Mouse (Mus musculus): ENCODE results near the gene Tom1l2.

The Tom1l2 gene

DNA sequence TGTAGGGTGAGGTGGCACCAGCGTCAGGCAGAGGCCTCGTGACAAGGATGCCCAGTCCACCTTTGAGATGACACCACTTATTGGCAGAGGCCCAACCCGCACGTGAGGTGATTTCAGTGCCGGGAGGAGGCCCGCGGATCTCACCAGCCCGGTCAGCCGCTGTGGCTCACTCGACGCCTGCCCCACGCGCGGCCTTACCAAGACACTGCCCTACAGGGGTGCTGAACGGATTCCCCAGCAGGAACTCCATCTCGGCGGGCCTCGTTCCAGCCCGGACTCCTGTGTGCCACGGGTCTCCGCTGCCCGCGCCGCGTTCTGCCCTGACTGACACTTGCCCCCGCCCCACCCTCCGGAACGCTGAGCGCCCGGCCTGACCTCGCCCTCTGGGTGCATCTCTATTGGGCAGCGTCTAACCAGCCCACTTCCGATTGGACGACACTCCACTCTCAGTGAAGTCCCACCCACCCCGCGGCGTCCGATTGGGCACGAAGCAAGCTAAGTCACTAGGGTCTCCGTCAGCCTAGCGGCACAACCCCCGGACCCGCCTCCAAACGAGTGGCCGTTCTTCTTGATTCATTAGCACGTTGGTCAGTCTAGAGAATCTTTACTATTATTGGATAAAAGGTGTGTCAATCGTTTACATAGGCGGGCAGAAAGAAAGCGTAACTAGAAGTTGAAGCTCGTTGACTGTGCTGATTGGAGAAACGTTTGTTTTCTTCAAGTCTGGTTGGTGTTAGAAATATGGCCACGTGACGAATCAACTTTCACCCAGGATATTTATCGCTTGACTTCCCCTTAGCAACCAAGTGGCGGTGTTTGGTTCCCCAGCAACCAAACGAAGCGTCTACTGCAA, at the start of gene Tom1l2, which contains the start of gene Drc3:
Gene Tom1l2, minus strand, starts transcription at position 347 of the 853 bp plus-strand sequence.
Gene Drc3, plus strand, starts transcription at position 771 of the 853 bp plus-strand sequence.
- peak; percentile 100 for DNase-seq (ENCODE audit: inconsistent ontology term)

DNA sequence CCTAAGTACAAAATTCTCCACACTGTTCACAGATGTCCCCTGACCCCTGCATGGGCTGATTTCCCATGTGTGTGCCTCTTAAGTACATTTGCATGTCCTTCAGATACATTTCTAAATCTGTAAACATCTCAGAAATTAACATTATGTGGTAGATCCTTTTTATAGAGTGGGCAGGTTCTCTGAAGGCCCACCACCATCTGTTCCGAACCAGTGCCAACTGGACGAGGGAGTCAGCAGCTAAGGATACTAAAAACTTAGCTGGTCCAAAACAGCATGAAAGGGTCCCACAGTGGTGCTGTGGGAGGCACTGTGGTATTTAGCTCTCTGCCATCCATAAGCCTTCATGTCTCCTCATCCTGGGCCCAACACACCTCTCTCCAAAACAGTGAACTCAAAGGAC, 44.5 kb upstream of the Tom1l2 start:
- DNase-seq (ENCODE audit: inconsistent ontology term): no peak

DNA sequence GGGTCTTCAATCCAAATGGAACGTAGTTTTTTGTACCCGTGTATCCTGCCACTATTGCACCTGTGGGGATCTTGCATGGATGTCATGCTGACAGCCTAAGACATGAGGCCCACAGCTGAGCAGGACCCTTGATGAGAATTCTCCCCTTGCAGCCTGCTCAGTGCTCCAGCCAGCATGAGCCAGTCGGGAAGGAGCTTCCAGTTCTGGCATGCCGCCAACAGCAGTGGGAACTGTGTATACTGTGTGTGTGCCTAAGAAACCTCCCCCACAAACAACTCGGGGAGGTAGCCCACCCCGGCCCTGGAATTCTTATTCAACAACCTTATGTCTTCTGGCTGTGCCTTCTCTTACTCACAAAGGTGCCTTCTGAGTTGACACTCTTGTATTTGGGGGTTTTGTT, 43.8 kb upstream of the Tom1l2 start:
- DNase-seq (ENCODE audit: inconsistent ontology term): no peak

DNA sequence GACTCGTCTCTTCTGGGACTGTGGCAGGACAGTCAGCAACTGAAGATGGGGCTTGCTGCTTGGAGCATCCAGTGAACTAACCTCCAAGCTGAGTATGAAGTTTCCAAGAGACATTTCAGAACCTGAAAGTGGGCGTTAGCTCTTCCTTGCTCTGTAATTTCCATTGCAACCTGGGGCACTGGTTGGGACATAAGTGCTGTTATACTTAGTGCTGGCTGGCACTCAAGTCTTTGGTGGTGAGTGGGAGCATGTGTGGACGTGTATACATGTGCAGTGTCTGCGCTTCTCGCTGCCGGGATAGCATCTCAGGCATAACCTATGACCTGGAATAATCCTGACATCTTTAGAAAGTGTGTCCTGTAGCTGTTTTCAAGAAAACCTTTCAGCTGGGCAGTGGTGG, 38.6 kb upstream of the Tom1l2 start:
- no peak for DNase-seq (ENCODE audit: inconsistent ontology term)

DNA sequence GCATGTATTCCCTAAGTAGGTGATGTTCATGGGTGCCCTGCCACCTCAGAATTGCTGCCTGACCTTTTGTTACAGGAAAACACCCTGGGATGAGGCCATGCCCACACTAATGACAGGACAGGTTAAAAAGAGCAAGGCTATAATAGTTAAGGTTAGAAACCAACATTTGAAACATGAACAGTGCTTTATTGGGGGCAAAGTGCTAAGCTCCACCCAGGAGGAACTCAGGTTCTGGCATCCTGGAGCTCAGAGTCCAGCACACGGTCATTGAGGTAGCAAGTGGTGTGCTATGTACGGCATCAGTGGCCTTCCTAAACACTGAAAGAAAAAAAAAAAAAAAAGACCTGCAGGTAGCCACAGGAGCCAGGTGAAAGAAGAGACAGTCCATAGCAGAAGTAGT, 35.2 kb upstream of the Tom1l2 start:
- DNase-seq (ENCODE audit: inconsistent ontology term): no peak

DNA sequence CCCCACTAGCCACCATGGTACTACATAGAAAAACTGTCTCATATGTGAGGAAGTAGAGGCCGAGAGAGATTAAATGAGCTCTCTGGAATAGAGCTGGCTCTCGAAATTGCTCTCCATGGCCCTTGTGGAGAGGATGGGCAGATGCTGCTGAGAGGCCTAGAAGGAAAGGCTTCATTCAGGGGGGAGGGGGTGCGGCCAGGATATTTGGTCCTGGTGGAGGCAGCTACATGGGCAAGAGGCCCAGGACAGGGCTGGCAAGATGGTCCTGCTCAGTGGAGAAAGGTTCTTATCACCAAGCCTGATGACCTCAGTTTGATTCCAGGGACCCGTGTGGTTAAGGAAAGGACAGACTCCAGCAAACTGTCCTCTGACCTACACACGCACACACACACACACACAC, 33.2 kb upstream of the Tom1l2 start:
- no peak for DNase-seq (ENCODE audit: inconsistent ontology term)

DNA sequence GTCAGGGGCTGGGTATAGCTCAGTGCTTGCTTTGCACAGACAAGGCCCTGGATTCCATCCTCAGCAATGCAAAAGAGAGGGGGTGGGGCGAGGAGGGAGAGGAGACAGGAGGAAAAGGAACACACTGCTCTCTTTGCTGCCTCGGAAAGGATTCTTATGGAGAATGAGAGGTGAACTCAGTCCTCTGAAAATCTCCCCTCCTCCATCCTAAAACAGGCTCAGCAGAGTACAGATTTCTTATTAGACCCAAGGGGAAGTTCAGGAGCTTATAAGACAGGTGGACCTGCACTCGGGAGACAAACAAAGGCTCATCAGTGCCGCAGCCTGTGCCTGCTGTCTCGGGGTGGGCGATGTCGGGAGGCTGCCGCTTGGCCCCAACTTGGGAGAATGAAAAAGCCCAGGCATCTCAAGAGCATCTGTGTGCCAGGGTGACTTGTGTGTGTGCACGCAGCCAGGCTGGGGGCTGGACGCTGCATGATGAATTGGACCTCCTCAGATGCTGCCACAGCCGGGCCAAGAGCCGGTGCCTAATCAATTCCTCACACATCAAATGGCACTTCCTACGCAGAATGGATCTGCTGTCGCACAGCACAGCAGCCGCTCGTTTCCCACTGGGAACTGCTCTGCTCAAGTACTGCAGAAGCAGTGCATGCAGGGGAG, 32.2 kb upstream of the Tom1l2 start:
- peak; percentile 45 for DNase-seq (ENCODE audit: inconsistent ontology term)

DNA sequence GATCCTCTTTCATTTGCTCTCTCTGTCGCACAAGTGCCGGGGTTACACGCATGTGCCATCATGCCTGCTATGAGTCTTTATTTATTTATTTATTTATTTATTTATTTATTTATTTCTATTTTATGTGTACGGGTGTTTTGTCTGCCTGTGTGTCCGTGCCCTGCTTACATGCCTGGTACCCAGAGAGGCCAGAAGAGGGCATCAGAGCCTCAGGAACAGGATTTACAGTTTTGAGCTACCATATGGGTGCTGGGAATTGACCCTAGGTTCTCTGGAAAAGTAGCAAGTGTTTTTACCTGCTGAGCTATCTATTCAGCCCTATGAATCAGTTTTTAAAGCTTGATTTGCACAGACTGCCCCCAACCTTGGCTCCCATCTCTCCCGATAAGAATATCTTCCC, 30.8 kb upstream of the Tom1l2 start:
- no peak for DNase-seq (ENCODE audit: inconsistent ontology term)

DNA sequence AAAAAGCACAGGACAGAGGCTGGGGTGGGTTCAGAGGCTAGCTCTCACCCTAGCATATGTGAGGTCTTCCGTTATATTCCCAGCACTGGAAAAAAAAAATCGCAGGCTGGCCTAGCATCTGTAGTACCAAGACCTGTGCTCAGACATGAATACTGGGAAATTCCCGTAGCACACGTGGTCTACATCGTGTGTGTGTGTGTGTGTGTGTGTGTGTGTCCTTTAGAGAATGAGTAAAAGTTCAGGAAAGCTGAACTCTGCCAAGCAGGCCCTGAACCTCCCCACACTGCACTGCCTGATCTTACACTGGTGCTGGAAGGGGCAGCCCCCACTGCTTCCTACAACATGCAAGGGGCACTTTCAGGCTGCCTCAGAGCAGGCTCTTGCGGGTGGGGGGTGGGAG, 21.8 kb upstream of the Tom1l2 start:
- DNase-seq (ENCODE audit: inconsistent ontology term): no peak

DNA sequence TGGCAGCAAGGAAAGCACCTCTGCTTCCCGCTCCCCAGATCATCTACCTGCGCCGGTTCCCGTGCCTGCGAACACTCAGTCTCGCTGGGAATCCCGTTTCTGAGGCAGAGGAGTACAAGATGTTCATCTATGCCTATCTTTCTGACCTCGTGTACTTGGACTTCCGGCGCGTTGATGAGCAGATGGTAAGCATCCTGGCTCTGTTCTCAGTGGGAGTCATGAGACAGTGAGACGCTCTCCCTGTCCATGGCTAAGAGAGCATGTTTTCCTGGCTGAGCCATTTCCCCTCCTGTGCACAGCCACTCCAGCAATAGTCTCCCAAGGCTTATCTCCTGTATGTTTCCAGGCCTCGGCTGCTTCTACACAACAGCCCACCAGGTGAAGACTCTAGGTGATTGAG, 17.7 kb upstream of the Tom1l2 start:
- no peak for DNase-seq (ENCODE audit: inconsistent ontology term)

DNA sequence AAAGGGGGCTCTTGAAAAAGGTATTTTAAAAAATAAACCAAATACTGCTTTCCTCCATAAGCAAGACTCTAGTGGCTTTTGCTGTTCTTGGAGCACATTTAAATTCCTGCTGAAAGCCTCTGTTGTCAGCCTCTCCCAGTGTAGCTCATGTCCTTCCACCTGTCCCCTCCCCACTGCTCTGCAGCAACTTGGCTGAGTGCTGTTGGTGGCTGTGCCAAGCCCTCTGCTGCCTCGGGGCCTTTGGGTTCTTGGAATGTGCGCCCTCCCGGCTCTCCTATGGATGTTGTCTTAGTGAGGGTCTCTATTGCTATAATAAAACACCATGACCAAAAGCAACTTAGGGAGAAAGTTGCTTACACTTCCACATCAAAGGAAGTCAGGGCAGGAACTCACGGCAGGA, 16.7 kb upstream of the Tom1l2 start:
- DNase-seq (ENCODE audit: inconsistent ontology term): no peak

DNA sequence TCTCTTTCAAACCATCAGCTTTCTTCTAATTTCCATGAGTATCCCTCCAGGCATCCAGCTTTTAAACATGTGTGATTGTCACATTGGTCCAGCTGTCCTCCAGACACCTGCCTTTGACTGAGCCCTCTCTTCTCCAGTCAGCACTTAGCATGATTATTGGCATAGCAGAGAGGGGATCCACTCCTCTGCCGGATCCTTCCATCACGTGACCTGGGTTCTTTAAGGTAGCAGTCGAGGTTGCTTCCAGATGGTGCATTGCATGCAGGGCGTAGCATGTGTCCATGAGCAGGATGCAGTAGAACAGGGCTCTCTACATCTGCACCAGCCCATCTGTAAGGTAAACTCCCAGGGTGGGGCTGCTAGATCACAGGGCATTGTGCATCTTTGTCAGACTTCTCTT, 16.2 kb upstream of the Tom1l2 start:
- no peak for DNase-seq (ENCODE audit: inconsistent ontology term)

DNA sequence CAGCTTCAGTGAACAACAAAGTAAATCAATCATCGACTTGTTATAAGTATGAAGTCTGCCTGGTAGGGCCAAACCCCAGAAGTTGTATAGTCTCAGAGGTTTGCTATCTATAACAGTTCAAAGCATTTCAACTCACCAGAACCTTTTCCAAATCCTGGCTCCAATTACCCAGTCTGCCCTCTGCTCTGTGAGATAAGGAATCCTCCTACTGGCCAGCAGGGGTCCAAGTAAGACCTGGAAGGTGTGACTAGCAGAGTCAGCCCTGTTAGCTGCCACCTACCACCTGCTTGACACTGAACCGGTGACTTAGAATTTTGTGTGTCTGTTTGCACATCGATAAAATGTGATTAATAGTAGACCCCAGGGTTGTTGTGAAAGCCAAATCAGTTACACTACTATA, 14.6 kb upstream of the Tom1l2 start:
- DNase-seq (ENCODE audit: inconsistent ontology term): no peak

DNA sequence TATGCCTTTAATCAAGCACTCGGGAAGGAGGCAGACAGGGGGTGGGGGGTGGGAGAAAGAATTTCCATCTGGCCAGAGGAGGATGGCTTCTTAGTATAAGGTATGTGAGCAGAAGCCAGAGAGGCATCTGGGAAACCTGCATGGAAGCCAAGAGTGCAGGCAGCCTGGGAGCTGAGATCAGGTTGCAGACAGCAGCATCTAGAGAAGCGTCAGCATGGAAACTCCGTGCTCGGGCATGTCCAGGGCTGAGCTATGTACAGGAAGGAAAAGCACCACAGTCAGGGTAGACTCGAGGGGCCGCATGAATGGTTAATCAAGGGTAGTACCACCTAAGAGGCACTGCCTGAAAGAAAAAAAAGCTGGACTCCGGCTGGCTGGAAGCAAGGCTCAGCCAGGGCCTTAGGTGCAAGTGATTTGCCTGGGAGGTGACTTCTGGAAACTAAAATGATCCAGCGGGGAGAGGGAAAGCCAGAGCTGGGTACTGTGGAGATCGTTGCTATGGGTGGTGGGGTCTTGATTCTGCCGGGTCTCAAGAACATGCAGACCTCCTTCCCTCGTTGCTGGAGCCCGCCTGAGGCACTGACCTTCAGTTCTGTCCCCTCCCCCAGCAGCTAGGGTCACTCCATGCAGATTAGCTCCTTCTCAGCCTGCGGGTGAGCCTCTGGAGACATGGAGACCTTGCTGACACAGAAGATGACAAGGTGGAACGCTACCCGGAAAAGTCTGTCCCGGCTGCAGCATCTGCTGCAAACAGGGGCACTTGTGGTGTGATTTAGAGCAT, 13.7 kb upstream of the Tom1l2 start:
- no peak for DNase-seq (ENCODE audit: inconsistent ontology term)

DNA sequence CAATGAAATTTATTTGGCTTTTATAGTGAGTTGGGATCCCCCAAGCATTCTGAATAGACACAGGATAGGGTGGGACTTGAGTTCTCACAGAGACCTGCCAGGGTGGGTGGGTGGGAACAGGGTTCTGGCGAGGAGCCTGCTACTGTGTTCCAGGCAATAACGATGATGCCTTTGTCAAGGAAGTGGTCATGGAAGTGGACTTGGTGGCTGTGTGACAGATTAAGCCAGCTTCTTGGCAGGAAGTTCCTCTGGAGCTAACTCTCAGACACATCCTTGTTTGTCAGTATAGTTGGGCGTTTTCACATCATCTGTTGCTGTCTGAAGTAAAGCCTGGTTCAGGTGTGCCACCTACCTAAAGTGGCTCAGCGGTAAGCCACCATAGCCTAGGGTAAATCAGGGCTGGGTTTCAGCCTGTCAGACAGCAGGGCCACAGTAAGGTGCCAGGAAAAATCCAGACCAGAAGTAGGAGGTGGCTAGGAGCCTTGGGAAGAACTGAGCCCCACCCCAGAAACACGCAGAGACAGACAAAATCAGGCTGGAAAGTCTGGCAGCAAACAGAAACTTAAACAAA, 8.0 kb upstream of the Tom1l2 start:
- DNase-seq (ENCODE audit: inconsistent ontology term): no peak

DNA sequence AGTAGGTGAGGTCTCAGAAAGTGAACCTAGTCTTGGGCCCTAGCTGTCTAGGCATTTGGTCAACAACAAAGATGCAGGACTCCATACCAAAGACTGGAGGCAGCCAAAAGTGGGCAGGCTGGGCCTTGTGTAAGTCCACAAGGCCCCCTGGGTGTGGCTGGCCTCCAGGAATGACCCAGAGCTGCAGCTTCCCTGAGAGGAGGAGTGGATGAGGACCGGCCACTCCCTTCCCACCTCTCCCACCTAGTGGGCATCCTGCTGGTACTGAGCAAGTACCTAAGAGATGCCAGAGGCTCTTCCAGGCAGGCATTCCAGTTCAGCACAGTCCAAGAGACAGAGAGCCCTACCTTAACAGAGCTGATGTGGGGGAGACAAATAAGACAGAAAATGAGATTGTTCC, 7.2 kb upstream of the Tom1l2 start:
- DNase-seq (ENCODE audit: inconsistent ontology term): no peak

DNA sequence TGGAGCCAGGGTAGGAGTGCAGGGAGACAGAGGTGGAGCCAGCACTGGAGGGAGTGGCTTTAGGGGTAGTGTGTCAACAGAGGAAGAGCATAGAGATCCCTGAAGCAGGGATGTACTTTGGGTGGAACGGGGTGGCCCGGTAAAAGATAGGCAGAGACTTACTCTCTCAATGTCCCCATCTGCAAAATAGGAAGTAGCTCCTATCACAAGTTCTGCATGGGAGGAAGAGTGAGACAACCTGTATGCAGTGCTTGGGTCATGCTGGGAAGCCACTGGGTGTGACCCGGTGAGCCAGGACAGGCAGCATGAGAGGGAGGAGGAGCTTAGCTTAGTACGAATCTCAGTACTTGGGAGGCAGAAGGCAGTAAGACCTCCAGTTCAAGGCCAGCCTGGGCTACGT, 6.4 kb upstream of the Tom1l2 start:
- DNase-seq (ENCODE audit: inconsistent ontology term): no peak

DNA sequence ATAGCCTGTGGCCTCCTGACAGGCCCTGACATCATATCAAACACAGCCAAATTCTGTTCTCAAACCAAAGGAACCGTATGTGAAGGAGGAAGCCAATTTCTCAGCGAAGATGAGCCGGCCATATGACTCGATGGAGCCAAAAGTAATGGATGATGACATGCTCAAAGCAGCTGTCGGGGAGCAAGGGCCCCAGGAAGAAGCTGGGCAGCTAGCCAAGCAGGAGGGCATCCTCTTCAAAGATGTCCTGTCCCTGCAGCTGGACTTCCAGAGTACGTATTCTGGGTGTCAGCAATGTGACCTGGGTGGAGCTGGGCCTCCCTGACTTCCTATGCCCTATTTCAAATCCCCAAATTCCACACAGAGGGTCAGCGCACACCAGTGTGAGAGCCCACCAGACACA, 5.8 kb upstream of the Tom1l2 start:
- no peak for DNase-seq (ENCODE audit: inconsistent ontology term)

DNA sequence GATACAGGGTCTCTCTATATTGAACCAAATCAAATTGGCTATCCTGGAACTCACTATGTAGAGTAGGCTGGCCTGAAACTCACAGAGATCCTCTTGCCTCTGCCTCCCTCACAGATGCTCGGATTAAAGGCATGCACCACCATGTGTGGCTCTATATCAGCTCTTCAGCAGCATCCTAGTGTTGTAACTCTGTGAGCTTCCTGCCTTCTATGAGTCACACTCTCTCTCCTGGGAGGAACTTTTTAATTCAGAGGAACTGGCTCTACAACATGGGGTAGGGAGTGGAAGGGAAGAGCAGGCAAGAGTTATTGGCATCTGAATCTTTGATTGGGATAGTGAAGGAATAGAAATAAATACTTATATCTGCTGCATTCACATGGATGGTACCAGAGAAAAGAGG, 4.4 kb upstream of the Tom1l2 start:
- no peak for DNase-seq (ENCODE audit: inconsistent ontology term)

DNA sequence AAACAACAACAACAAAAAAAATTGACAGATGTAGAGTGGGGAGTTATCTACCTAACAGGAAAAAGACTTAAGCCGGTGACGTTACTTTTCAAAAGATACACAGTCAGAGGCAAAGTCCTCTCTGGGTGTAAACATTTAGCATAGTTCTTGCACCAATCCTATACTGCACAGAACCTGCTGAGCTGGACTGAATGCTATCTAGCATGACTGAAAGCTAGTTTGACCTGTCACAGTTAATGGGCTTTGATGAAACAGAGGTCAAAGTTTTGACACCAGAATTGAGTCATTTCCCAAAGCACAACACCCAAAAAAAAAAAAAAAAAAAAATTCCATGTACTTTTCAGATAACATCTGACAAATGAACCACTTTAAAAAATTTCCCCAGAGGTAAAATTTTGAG, 3.2 kb upstream of the Tom1l2 start:
- DNase-seq (ENCODE audit: inconsistent ontology term): no peak

DNA sequence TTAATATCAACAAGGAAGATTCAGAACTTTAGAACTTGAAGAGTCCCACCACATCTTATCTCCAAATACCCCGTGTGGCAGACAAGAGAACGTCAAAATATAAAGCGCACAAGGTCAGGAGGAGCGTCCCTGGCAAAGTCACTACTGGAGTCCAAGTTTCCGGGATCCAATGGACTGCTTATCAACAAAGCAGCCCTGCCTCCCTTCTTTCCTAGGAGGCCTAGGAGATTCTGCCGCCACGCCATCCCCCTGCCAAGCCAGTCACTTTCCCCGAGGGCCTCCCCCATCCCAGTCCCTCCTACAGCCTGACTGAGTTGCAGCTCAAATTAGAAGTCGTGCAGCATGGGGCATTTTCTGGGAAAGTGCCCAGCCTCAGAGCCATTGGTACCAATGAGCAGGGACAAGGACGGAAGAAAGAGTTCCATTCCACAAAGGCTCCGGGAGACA, 757 bp downstream of the Tom1l2 start:
- peak; percentile 63 for DNase-seq (ENCODE audit: inconsistent ontology term)

DNA sequence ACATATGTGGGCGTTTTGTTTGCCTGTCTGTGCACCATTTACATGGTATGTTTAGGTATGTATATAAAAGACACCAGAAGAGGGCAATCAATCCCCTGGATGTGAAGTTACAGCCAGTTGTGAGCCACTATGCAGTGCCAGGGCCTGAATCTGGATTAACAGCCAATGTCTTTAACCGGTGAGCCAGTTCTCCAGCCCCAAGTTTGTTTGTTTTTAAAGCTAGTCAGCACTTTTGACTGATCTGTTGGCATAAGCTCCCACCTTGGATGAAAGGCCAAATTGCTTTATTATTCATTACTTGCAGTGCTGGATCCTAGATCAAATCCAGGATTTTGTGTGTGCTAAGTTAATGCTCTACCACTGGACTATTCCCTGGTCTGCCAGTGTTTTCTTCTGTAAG, 1.3 kb downstream of the Tom1l2 start:
- DNase-seq (ENCODE audit: inconsistent ontology term): peak; percentile 19
